Mouse (Mus musculus): ENCODE measurements at regions not wholly inside any gene's neighbourhood (a gene's known extent, or its start where the extent isn't known, plus 50 kb on each side); places are given as distances from the start of the nearest gene placed in this dataset.

DNA sequence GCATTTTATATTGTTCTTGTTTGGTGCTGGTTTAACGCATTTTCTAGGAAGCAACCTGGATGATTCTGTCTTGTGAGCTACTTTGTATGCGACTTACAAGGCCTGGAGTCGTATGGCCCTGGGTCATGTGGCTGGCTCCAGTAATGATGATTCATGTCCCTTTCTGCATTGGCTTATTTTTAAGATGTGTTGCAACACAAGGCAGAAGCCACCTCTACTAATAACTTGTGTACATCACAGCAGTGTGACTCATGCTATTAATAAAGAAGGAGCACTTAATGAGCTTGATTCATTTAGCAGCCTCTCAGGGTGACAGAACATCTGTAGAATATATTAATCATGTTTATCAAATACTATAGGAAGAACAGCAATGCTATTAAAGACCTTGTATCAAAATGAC lies 84.0 kb downstream of the Slc5a7 start:
- POLR2A ChIA-PET: no interaction called here
- CTCF ChIA-PET: no interaction called here

DNA sequence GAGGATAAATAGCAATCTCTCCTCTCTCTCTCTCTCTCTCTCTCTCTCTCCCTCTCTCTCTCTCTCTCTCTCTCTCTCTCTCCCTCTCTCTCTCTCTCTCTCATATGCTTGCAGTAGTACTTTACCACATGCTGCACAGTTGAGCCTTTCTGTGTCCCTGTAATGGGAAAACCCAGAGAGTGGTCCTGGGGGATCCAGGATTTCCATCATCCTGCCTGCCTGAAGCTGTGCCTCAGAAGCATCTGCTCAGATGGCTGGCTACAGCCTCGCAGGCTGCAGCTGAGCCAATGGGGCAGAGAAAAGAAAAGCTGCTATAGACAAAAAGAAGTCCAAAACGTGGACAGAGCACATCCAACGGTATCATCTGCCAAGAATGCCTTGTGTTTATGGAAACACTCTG lies 97.1 kb downstream of the Slc5a7 start:
- ChIA-PET POLR2A (no interaction called here), CTCF (no interaction called here)

DNA sequence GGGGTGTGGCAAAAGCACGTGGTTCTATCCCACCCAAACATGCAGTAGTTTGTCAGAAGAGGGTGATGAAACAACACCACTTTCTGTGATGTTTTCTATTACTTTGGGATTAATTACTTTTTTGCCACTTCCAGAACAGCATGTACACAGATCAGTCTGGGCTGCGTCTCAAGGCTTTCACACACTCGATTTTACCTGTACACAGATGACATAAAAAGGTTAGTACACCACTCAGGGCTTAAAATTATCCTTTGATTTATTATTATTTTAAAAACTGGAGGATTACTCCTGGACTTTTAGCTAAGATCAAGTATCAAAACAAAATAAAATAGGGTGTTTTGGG lies 106.6 kb downstream of the Slc5a7 start:
- CTCF ChIA-PET: no interaction called here
- POLR2A ChIA-PET: no interaction called here

DNA sequence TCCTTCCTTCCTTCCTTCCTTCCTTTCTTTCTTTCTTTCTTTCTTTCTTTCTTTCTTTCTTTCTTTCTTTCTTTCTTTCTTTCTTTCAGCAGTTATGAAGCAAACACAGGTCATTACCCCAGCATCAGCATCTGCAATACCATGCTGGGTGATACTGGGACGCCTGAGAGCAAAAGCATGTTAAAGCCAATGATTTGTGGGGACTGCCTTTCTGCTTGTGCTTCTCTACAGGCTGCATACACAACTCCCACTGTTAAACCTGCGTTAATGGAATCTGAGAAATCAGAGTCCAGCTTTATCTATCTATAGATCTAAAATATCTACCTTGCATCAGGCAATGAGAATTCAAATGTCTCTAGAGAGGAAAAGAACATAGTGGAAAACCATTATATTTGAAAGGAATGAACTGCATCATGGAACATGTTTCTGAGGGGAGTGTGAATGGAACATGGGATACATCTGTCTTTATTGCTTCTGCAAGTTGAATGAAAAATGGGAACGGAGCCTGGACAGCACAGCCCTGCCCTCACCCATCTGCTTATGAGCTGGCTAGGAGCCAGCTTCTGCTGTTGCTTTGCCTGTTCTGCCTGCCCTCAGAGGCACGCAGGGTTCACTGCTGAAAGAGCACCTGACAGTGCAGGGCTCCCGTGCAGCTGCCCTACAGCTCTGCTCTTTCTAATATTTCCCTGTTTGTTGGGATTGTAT lies 107.2 kb downstream of the Slc5a7 start:
- CTCF ChIA-PET: no interaction called here
- POLR2A ChIA-PET: no interaction called here

DNA sequence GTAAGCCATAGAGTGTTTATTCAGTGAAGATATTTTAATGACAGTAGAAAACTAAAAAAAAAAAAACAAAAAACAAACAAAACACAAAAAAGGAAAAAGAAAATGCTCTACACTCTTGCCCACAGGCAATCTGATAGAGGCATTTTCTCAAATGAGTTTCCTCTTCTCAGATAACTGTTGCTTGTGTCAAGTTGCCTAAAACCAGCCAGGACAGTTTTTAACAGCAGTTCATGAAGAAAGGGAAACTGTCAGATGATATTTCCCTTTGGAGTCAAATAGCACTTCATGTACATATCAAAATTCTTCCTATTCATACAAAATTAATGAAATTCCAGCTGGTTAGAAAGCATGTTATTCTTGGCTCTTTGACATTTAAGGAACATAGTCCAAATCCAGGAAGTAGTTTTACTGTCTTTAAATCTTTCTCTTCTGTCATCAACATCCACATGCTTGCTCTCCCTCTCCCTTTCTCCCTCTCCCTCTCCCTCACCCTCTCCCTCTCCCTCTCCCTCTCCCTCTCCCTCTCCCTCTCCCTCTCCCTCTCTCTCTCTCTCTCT lies 109.8 kb downstream of the Slc5a7 start:
- CTCF ChIA-PET: no interaction called here
- POLR2A ChIA-PET: no interaction called here

DNA sequence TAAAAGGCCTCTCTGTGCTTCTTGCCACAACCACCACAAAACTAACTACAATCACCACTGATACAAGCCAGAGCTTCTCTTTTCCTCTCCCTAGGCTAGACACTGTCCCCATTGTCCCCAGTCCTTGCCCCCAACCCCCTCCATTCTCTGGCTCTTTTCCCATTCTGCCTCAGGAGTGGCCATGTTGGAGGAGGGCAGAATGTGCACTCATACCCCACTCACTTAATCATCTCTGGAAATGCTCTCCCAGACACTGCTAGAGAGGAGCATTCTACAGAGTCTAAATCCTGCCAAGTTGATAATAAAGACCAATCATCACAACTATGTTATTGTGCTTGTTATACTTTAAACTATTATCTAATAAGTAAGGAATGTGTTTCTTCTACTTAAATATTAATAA lies 116.8 kb downstream of the Slc5a7 start:
- CTCF ChIA-PET: no interaction called here
- POLR2A ChIA-PET: interaction anchor here in 1 of 4 experiments (0.6 kb wide), 1 partner anchor 150 kb away, joined by 3 read pairs; no protein-coding TSS in a partner anchor

DNA sequence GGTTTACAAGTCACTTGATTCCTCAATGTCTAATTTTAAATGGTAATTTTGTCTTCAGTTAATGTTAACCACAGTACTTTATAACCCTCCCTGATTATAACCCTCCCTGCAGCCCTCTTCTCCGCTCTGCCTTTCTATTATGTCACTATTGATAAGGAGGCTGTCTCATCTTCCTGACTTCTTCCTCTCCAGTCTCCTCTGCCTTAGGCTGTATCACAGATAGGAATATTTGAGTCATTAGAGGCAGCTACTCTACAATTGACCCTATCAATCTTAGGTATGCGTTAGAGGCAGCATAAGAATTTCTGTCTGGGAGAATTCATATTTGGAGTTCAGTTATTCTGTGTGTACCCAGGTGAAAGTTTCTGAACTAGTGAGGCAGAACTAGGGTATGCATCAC lies 118.3 kb downstream of the Slc5a7 start:
- POLR2A ChIA-PET: no interaction called here
- CTCF ChIA-PET: no interaction called here

DNA sequence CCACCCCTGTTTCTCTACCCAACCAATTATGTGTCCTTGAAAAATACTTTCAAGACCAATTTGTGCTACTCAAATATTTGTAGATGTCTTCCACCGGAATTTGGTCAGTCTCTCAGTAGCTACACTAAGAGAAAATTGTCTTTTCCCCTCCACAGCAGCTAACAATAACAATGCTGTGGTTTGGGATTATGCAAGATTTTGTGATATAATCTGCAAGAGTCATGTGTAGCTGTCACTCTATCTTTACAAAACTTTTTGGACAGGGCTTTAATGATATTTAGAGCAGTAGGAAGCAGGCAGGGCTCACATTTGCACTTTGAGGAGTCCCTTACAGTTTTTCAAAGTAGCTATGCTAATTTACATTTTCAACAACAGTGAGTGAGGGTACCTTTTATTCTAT lies 128.1 kb downstream of the Slc5a7 start:
- ChIA-PET POLR2A (no interaction called here), CTCF (no interaction called here)

DNA sequence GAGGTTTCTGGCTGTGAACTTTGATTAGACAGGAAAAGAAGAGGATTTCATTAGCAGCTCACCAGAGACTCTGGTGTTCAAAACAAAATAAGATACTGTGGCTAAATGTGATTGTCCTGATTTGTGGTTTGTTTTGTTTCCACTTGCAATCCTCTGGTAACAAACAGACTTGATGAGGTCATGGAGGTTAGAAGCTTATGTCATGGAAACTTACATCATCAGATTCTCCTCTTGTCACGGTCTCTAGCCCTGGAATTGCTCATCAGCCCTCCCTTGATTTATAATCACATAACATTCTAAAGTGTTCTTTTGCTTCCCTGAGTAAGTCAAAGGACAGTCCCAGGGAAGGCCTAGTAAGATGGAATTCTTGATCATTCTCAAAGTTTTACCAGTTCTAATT lies 130.8 kb downstream of the Slc5a7 start:
- ChIA-PET CTCF (no interaction called here), POLR2A (no interaction called here)

DNA sequence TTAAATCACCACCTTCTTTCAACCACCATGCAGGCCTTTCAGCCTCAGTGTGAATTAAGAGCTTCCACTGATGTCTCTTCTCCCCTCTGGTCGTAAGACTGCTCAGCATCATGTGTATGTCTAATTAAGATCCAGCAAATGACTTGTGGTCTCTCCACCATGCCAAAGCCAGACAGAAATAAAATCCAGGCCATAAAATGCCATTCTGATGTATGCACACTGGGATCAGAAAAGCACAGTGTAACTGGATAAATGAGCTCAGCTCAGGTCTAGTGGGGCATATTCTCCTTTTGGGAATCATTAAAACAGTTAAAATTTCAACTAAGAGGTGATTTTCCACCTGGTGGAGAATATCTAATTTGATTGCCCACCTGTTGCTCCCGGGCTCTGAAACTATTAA lies 136.5 kb downstream of the Slc5a7 start:
- ChIA-PET CTCF (no interaction called here), POLR2A (no interaction called here)

DNA sequence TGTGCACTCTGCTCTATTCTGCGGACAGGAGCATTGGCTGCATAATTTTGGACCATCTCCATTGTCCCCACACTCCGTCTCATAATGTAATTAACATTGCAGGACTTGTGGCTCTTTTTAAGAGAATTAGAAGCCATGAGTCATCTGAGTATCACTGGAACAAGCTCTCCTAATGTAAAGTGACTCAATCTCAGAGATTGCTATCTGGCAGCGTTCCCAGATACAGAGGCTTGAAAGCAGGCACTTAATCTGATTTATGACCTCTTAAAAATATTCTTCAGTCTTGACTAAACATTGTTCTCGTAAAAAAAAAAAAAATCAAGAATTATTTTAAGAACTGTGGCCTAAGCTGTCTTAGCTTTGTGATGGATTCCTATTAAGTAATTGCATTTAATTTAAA lies 140.1 kb downstream of the Slc5a7 start:
- ChIA-PET CTCF (no interaction called here), POLR2A (no interaction called here)

DNA sequence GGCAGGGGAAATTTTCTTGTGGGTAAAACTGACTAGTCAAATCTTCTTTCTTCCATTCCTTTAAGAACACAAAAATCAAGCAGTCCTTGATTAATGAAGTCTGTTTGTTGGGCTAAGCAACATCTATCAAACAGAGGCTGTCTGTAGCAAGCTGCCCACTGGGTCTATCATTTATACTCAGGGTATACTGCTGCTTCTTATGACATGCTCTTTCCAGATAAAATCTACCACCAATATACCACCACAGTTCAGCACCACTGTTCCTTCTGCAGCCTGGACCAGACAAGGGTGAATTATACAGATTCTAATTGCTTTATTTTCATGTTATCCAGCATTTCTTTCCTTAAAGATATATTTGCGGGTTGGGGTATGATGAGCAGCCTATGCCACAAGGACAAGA lies 140.5 kb downstream of the Slc5a7 start:
- POLR2A ChIA-PET: no interaction called here
- CTCF ChIA-PET: no interaction called here

DNA sequence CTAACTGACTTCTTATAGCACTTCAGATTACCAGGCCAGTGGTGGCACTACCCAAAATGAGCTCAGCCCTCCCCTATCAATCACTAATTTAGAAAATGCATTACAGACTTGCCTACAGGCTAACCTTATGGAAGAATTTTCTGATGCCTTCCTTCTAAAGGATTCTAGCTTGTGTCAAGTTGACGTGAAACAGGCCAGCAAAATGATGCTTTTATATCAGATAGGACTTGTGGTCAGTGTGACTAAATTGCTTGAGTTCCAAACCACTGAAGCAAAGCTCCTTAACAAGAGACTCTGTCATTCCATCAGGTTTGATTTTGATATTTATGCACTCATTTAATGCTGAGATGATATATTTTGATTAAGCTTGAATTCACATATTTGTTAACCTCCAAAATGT lies 143.0 kb downstream of the Slc5a7 start:
- CTCF ChIA-PET: no interaction called here
- POLR2A ChIA-PET: no interaction called here

DNA sequence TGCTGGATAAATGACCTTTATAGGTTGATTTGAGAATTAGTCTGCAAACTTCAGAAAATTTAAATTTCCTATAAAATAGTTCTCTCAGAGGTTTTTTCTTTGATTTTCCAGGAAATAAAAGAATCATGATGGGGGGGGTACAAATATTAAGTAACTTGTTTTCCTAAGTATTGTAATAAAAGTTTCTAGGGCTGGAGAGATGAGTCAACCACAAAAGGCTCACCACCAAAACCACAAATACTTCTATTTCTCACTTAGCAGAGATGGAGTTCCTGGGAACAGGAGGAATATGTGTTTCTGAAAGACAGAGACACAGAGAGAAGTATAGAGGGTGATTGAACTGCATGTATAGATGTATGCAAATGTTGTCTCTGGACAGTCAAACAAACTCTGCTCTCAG lies 144.3 kb downstream of the Slc5a7 start:
- POLR2A ChIA-PET: no interaction called here
- CTCF ChIA-PET: no interaction called here

All from embryonic stem cell, embryonic (primary cell).